Mouse (Mus musculus) kidney, adult 2 months (tissue): ENCODE results near the gene Mfap2. TPM values are rescaled to one million over a fixed set of nuclear protein-coding genes. Genes with fewer than 3 reads are reported as not detected.

Source experiments
- DNase-seq: peaks from one replicate; pipeline ENCODE4 v3.0.0; 2021
- H3K27ac ChIP-seq: fragments of 200-500 bp; 2 replicates; pipeline ENCODE4 v1.5.1; 2012; ENCODE audit warnings: low read depth, low read length, control low read depth, inconsistent platforms; ENCODE audit not compliant: insufficient read depth
- H3K27me3 ChIP-seq: fragments of 200-500 bp; replicated peaks from 2 replicates; pipeline ENCODE4 v1.6.1; 2012; ENCODE audit warnings: mild to moderate bottlenecking, moderate library complexity, low read length, inconsistent platforms; ENCODE audit not compliant: control insufficient read depth, insufficient read depth
- H3K36me3 ChIP-seq: fragments of 200-500 bp; 2 replicates; pipeline ENCODE4 v1.6.1; 2012; ENCODE audit warnings: mild to moderate bottlenecking, moderate library complexity, low read length, inconsistent platforms; ENCODE audit not compliant: control insufficient read depth, insufficient read depth
- H3K4me1 ChIP-seq: fragments of 200-500 bp; 2 replicates; pipeline ENCODE4 v1.6.1; 2011; ENCODE audit warnings: low read length; ENCODE audit not compliant: control insufficient read depth, insufficient read depth
- H3K4me3 ChIP-seq: fragments of 200-500 bp; 2 replicates; pipeline ENCODE4 v1.5.1; 2011; ENCODE audit warnings: mild to moderate bottlenecking, low read depth, low read length, control low read depth; ENCODE audit not compliant: insufficient read depth
- CTCF ChIP-seq: fragments of 200-500 bp; conservative IDR thresholded peaks from 2 replicates; pipeline ENCODE4 v1.5.1; 2011; ENCODE audit warnings: low read depth, mild to moderate bottlenecking, control low read depth, low read length, moderate library complexity, mixed read lengths; ENCODE audit not compliant: insufficient read depth, insufficient read length
- POLR2A ChIP-seq: fragments of 200-500 bp; IDR thresholded peaks from one replicate; pipeline ENCODE4 v1.6.1; 2011; ENCODE audit warnings: low read depth, low read length, control low read depth
- WGBS: fragments of 180-500 bp; shearing (Covaris S2); methylation state at CpG from one replicate; pipeline ENCODE4 v1.1.7; 2018; 5-methylcytosine and 5-hydroxymethylcytosine counted together
- polyA plus RNA-seq: library from polyadenylated mRNA; depleted of rRNA; stranded (reverse); fragments of >200 nt; gene quantifications from 2 replicates; pipeline ENCODE4 v1.2.3, GENCODE M21; 2012

Gene Mfap2
- polyA plus RNA-seq, 1 experiment = 14.9 TPM

GRCm38 (mm10) chr4:141049476-141049835 is 39.2 kb downstream of the Mfap2 start:
- TF ChIP-seq POLR2A (no peak), CTCF (no peak)
- Histone ChIP-seq H3K27me3 (no peaks in the 10 kb centered on the region), H3K4me1 (peaks cover 10% of the 10 kb centered on the region; the same call in 1 of the 2 replicates), H3K36me3 (no peaks in the 10 kb centered on the region), H3K27ac (no peak overlapping the region), H3K4me3 (no peak overlapping the region)
- DNase-seq = peak; percentile 62
- WGBS = 42% methylated on average over 4 of the region's 4 CpGs

- Histone ChIP-seq H3K27ac (peak overlapping the region; percentile 88), H3K36me3 (no peaks in the 10 kb centered on the region), H3K27me3 (no peaks in the 10 kb centered on the region), H3K4me1 (peaks cover 7% of the 10 kb centered on the region; the same call in 1 of the 2 replicates), H3K4me3 (peak overlapping the region; percentile 48)
- 50% methylated on average over 12 of the region's 12 CpGs for WGBS
- DNase-seq = peak; percentile 59
- TF ChIP-seq CTCF (no peak), POLR2A (no peak)
Observed at GRCm38 (mm10) chr4:141052442-141052841, 42.2 kb downstream of the Mfap2 start.

- no peaks in the 10 kb centered on the region for H3K36me3 ChIP-seq
- H3K4me1 ChIP-seq = peaks cover 7% of the 10 kb centered on the region; the same call in 1 of the 2 replicates
- H3K27ac ChIP-seq = peak overlapping the region; percentile 88
- WGBS = 30% methylated on average over 8 of the region's 8 CpGs
- peak; percentile 78 for DNase-seq
- no peaks in the 10 kb centered on the region for H3K27me3 ChIP-seq
- peak overlapping the region; percentile 48 for H3K4me3 ChIP-seq
- no peak for TF ChIP-seq POLR2A
- no peak for TF ChIP-seq CTCF
Observed at GRCm38 (mm10) chr4:141053138-141053537, 42.9 kb downstream of the Mfap2 start.

GRCm38 (mm10) chr4:141053568-141054161 is 43.4 kb downstream of the Mfap2 start:
- 30% methylated on average over 17 of the region's 17 CpGs for whole genome bisulfite sequencing
- Histone ChIP-seq H3K27ac (peak overlapping the region; percentile 88), H3K27me3 (no peaks in the 10 kb centered on the region), H3K4me3 (peak overlapping the region; percentile 48), H3K36me3 (no peaks in the 10 kb centered on the region), H3K4me1 (peaks cover 7% of the 10 kb centered on the region; the same call in 1 of the 2 replicates)
- DNase-seq = peak; percentile 98
- TF ChIP-seq POLR2A (peak; percentile 9), CTCF (no peak)

DNA sequence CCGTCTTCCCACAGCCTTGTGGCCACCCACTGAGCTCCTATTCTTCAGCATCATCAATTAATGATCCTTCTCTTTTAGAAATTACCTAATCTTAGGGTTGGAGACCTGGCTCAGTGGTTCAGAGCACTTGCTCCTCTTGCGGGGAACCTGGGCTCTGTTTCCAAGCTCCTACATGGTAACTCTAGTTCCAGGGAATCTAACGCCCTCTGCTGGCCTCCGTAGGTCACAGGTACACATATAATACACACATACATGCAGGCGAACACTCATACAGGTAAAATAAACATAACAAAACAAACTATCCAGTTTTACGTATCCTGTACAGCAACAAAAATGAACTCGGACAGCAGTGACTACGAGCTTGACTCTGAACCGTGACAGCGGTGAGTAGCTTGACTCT is 46.8 kb downstream of the Mfap2 start:
- TF ChIP-seq CTCF (no peak), POLR2A (no peak)
- H3K36me3 ChIP-seq = no peaks in the 10 kb centered on the region
- no peak overlapping the region for H3K4me3 ChIP-seq
- no peak overlapping the region for H3K27ac ChIP-seq
- no peak for DNase-seq
- H3K4me1 ChIP-seq = peaks cover 6% of the 10 kb centered on the region; the same call in 1 of the 2 replicates
- no peaks in the 10 kb centered on the region for H3K27me3 ChIP-seq
- WGBS = 99% methylated on average over 10 of the region's 10 CpGs

DNA sequence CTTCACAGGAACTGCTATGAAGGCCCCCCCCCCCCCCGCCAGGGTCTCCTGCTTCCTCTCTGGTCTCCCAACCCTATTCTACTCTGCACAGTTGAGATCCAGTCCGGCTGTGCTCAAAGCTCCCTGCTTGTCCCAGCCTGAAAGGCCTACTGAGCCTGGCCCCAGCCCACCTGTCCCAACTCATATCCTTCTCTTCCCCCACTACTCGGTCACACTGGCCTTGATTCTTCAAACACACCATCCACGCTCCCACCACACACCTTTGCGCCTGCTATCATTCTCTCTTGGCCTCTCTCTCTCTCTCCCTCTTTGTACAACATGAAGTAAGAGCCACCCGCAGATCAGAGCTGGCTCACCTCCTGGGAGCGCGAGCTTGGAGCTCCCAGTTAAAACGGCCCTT is 48.6 kb downstream of the Mfap2 start:
- no peaks in the 10 kb centered on the region for H3K27me3 ChIP-seq
- WGBS = 68% methylated on average over 9 of the region's 9 CpGs
- TF ChIP-seq CTCF = no peak
- TF ChIP-seq POLR2A = no peak
- H3K4me1 ChIP-seq = peaks cover 5% of the 10 kb centered on the region; the same call in 1 of the 2 replicates
- no peak for DNase-seq
- no peak overlapping the region for H3K27ac ChIP-seq
- H3K4me3 ChIP-seq = no peak overlapping the region
- no peaks in the 10 kb centered on the region for H3K36me3 ChIP-seq

- no peak for DNase-seq
- Histone ChIP-seq H3K36me3 (no peaks in the 10 kb centered on the region), H3K4me1 (no peaks in the 10 kb centered on the region; the same call in 1 of the 2 replicates), H3K27me3 (no peaks in the 10 kb centered on the region), H3K27ac (peak overlapping the region; percentile 30), H3K4me3 (peak overlapping the region; percentile 68)
- TF ChIP-seq POLR2A (no peak), CTCF (no peak)
- 2% methylated on average over 32 of the region's 32 CpGs for WGBS
Observed at GRCm38 (mm10) chr4:141059616-141060425, 49.6 kb downstream of the Mfap2 start.
